Mouse (Mus musculus) limb, embryonic 14.5 days (tissue): ENCODE measurements around the gene Amph. TPM values are rescaled to one million over a fixed set of nuclear protein-coding genes. Genes with fewer than 3 reads are reported as not detected.
"Not testable (repeated sequence)": the region's sequence is repeated elsewhere in the genome, so short reads cannot be mapped to it uniquely, and the experiment has no call there.

Experiments
- ATAC-seq: fragments of 200-750 bp; cut with Nextera tagmentation; 2 replicates; pipeline ENCODE4 v1.8.0; 2017; ENCODE audit warnings: low read depth, moderate number of reproducible peaks, moderate TSS enrichment; ENCODE audit not compliant: low FRiP score
- DNase-seq: peaks from one replicate; pipeline ENCODE4 v3.0.0-alpha.2; 2015; ENCODE audit warnings: low spot score
- H3K27ac ChIP-seq: fragments of 300-500 bp; sonication (generic); replicated peaks from 2 replicates; pipeline ENCODE4 v1.5.1; 2014; ENCODE audit warnings: low read depth, mild to moderate bottlenecking, low read length, moderate library complexity, mixed read lengths
- H3K27me3 ChIP-seq: fragments of 300-500 bp; sonication (generic); 2 replicates; pipeline ENCODE4 v1.6.1; 2014; ENCODE audit warnings: low read length, mixed read lengths; ENCODE audit not compliant: control insufficient read depth, insufficient read depth
- H3K36me3 ChIP-seq: fragments of 300-500 bp; sonication (generic); 2 replicates; pipeline ENCODE4 v1.6.1; 2014; ENCODE audit warnings: mild to moderate bottlenecking, low read length, moderate library complexity, mixed read lengths; ENCODE audit not compliant: control insufficient read depth, insufficient read depth
- H3K4me1 ChIP-seq: fragments of 300-500 bp; sonication (generic); 2 replicates; pipeline ENCODE4 v1.6.1; 2014; ENCODE audit warnings: antibody characterized with exemption, low read length, mixed read lengths; ENCODE audit not compliant: control insufficient read depth, insufficient read depth
- H3K4me2 ChIP-seq: fragments of 300-500 bp; sonication (generic); replicated peaks from 2 replicates; pipeline ENCODE4 v1.6.1; 2014; ENCODE audit warnings: low read depth, mild to moderate bottlenecking, low read length, moderate library complexity; ENCODE audit not compliant: severe bottlenecking
- H3K4me3 ChIP-seq: fragments of 300-500 bp; sonication (generic); replicated peaks from 2 replicates; pipeline ENCODE4 v1.5.1; 2014; ENCODE audit warnings: low read length
- H3K9ac ChIP-seq: fragments of 300-500 bp; sonication (generic); 2 replicates; pipeline ENCODE4 v1.6.1; 2014; ENCODE audit warnings: mild to moderate bottlenecking, low read depth, low read length, moderate library complexity; ENCODE audit not compliant: severe bottlenecking
- H3K9me3 ChIP-seq: fragments of 300-500 bp; sonication (generic); 2 replicates; pipeline ENCODE4 v1.6.1; 2016; ENCODE audit warnings: low read length; ENCODE audit not compliant: control insufficient read depth
- POLR2A ChIP-seq: fragments of 200-500 bp; IDR thresholded peaks from 2 replicates; pipeline ENCODE4 v1.8.0; 2012; ENCODE audit warnings: inconsistent platforms, mild to moderate bottlenecking, moderate library complexity, borderline replicate concordance; ENCODE audit not compliant: insufficient read depth, insufficient read length; ENCODE audit errors: extremely low read depth
- WGBS: fragments of 180-500 bp; shearing (Covaris S2); extraction: QIAGEN DNeasy Blood & Tissue Kit; methylation state at CpG from one replicate; pipeline ENCODE4 v1.1.7; 2014; 5-methylcytosine and 5-hydroxymethylcytosine counted together
- polyA plus RNA-seq, 2 experiments: library from polyadenylated mRNA; depleted of rRNA in 1 of 2; stranded (reverse) in 1 of 2; unstranded in 1 of 2; fragments of >200 nt; fragmentation: Nextera tagmentation in 1 of 2; extraction: Ambion mirVana in 1 of 2; gene quantifications; 2 replicates each; pipeline versions ENCODE4 v1.2.1 to v1.2.3; 2012 to 2014

Amph gene
- polyA plus RNA-seq (2012; rRNA removed) (2.2 and 2.4 TPM in 2 replicates), polyA plus RNA-seq (2014; fragmentation: Nextera tagmentation; extraction: Ambion mirVana) (1.3 and 1.9 TPM in 2 replicates)

- peak; percentile 88 for ATAC-seq
- Histone ChIP-seq H3K9ac (peak within 1 kb of the TSS; percentile 59), H3K36me3 (no peaks in the 10 kb centered on the region), H3K4me1 (0 out of 2 replicates have a peak, but pooled peaks cover 6% of the 10 kb centered on the region), H3K27ac (no peak within 1 kb of the TSS), H3K9me3 (no peaks in the 10 kb centered on the region), H3K27me3 (peaks cover 31% of the 10 kb centered on the region; the same call in 1 of the 2 replicates), H3K4me3 (peak within 1 kb of the TSS; percentile 61), H3K4me2 (peak within 1 kb of the TSS; percentile 96)
- peak; percentile 54 for DNase-seq
- no peak for TF ChIP-seq POLR2A
- 1% methylated on average over 64 of the region's 70 CpGs for WGBS
These were observed at the start of gene Amph for GRCm38 (mm10) chr13:18948171-18949028. TSS of gene Amph (plus strand) at chr13:18948205.

GRCm38 (mm10) chr13:18903623-18904022 lies 44.4 kb upstream of the Amph start:
- Histone ChIP-seq H3K4me2 (no peak overlapping the region), H3K9me3 (no peaks in the 10 kb centered on the region), H3K4me1 (no peaks in the 10 kb centered on the region), H3K27ac (no peak overlapping the region), H3K27me3 (no peaks in the 10 kb centered on the region), H3K9ac (no peak overlapping the region), H3K4me3 (no peak overlapping the region), H3K36me3 (no peaks in the 10 kb centered on the region)
- DNase-seq (no peak), ATAC-seq (no peak)
- TF ChIP-seq POLR2A = no peak
- WGBS = 91% methylated on average over 6 of the region's 6 CpGs

DNA sequence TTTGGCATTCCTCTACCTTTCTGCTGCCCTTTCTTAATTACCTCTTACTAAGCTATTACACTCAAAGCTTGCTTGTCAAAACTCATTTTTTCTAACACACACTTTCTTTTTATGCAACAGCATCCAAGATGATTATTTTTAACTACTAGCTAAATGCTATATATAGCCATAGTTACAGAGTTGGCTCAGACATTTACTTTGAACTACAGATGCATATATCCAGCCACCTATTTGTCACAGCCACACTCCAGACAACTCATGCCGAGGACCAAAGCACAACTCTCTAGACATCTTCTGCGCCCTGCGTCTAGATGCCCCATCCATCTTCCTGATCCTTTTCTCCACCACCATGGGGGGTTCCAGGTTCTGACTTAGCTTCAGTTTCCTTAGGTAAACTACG lies 33.2 kb upstream of the Amph start:
- TF ChIP-seq POLR2A = no peak
- no peak for DNase-seq
- Histone ChIP-seq H3K27ac (no peak overlapping the region), H3K27me3 (no peaks in the 10 kb centered on the region), H3K9ac (no peak overlapping the region), H3K4me1 (no peaks in the 10 kb centered on the region), H3K36me3 (no peaks in the 10 kb centered on the region), H3K4me2 (no peak overlapping the region), H3K4me3 (no peak overlapping the region), H3K9me3 (no peaks in the 10 kb centered on the region)
- no peak for ATAC-seq
- 80% methylated on average over 4 of the region's 4 CpGs for WGBS

GRCm38 (mm10) chr13:18933191-18933590 lies 14.8 kb upstream of the Amph start:
- not testable (repeated sequence) for H3K9me3 ChIP-seq, DNase-seq, H3K9ac ChIP-seq, H3K36me3 ChIP-seq, H3K4me1 ChIP-seq, H3K4me2 ChIP-seq, ATAC-seq, H3K27me3 ChIP-seq, H3K27ac ChIP-seq, H3K4me3 ChIP-seq
- 73% methylated on average over 1 of the region's 2 CpGs for WGBS

GRCm38 (mm10) chr13:18947686-18948085 lies 319 bp upstream of the Amph start:
- WGBS = 12% methylated on average over 5 of the region's 5 CpGs
- H3K9ac ChIP-seq = peak overlapping the region; percentile 59; the same call in 1 of the 2 replicates
- H3K4me1 ChIP-seq = 0 out of 2 replicates have a peak, but pooled peaks cover 6% of the 10 kb centered on the region
- ATAC-seq (no peak), DNase-seq (no peak)
- no peak for TF ChIP-seq POLR2A
- H3K36me3 ChIP-seq = no peaks in the 10 kb centered on the region
- H3K9me3 ChIP-seq = no peaks in the 10 kb centered on the region
- peaks cover 31% of the 10 kb centered on the region; the same call in 1 of the 2 replicates for H3K27me3 ChIP-seq
- H3K27ac ChIP-seq = no peak overlapping the region
- H3K4me3 ChIP-seq = peak overlapping the region; percentile 61
- peak overlapping the region; percentile 96 for H3K4me2 ChIP-seq
